Mouse (Mus musculus) forebrain, embryonic 13.5 days (tissue): ENCODE data around the gene Olfr1049. TPM values are rescaled to one million over a fixed set of nuclear protein-coding genes. Genes with fewer than 3 reads are reported as not detected.
"Not testable (repeated sequence)": the region's sequence is repeated elsewhere in the genome, so short reads cannot be mapped to it uniquely, and the experiment has no call there.

Experiments used
- ATAC-seq: fragments of 200-750 bp; cut with Nextera tagmentation; 2 replicates; pipeline ENCODE4 v1.8.0; 2017
- H3K27ac ChIP-seq: fragments of 300-500 bp; sonication (generic); 2 replicates; pipeline ENCODE4 v1.5.1; 2015; ENCODE audit warnings: inconsistent platforms, mild to moderate bottlenecking, moderate library complexity
- H3K27me3 ChIP-seq: fragments of 300-500 bp; sonication (generic); 2 replicates; pipeline ENCODE4 v1.6.1; 2015; ENCODE audit warnings: mild to moderate bottlenecking, inconsistent platforms
- H3K36me3 ChIP-seq: fragments of 300-500 bp; sonication (generic); 2 replicates; pipeline ENCODE4 v1.6.1; 2015; ENCODE audit warnings: mild to moderate bottlenecking, inconsistent platforms; ENCODE audit not compliant: poor library complexity, severe bottlenecking
- H3K4me1 ChIP-seq: fragments of 300-500 bp; sonication (generic); 2 replicates; pipeline ENCODE4 v1.6.1; 2015; ENCODE audit warnings: inconsistent platforms
- H3K4me2 ChIP-seq: fragments of 300-500 bp; sonication (generic); 2 replicates; pipeline ENCODE4 v1.6.1; 2015; ENCODE audit warnings: inconsistent platforms, mild to moderate bottlenecking, moderate library complexity
- H3K4me3 ChIP-seq: fragments of 300-500 bp; sonication (generic); 2 replicates; pipeline ENCODE4 v1.5.1; 2015; ENCODE audit warnings: mild to moderate bottlenecking, inconsistent platforms
- H3K9ac ChIP-seq: fragments of 300-500 bp; sonication (generic); 2 replicates; pipeline ENCODE4 v1.6.1; 2015; ENCODE audit warnings: mild to moderate bottlenecking, inconsistent platforms
- H3K9me3 ChIP-seq: fragments of 300-500 bp; sonication (generic); replicated peaks from 2 replicates; pipeline ENCODE4 v1.6.1; 2016; ENCODE audit warnings: inconsistent platforms
- WGBS: fragments of 180-500 bp; shearing (Covaris S2); methylation state at CpG from one replicate; pipeline ENCODE4 v1.1.7; 2015; 5-methylcytosine and 5-hydroxymethylcytosine counted together
- polyA plus RNA-seq: library from polyadenylated mRNA; unstranded; fragments of >200 nt; fragmentation: Nextera tagmentation; extraction: Ambion mirVana; gene quantifications from 2 replicates; pipeline ENCODE4 v1.2.1, GENCODE M21; 2015

Olfr1049 gene
- not detected in 2 replicates for polyA plus RNA-seq

- not testable (repeated sequence) for ATAC-seq, H3K9me3 ChIP-seq, H3K36me3 ChIP-seq, H3K27ac ChIP-seq, H3K9ac ChIP-seq, H3K4me3 ChIP-seq, H3K4me1 ChIP-seq, H3K4me2 ChIP-seq, H3K27me3 ChIP-seq
These were observed at the start of gene Olfr1049 for GRCm38 (mm10) chr2:86258228-86258627. Gene Olfr1049 (minus strand): TSS chr2:86258328.

GRCm38 (mm10) chr2:86292155-86292554, 34.0 kb upstream of the Olfr1049 start, which contains the start of gene Olfr1052:
Gene Olfr1052 (plus strand): TSS chr2:86292455.
- H3K27me3 ChIP-seq = no peaks in the 10 kb centered on the region
- H3K27ac ChIP-seq = no peak within 1 kb of the TSS
- H3K9ac ChIP-seq = no peak within 1 kb of the TSS
- no peak for ATAC-seq
- no peaks in the 10 kb centered on the region for H3K4me1 ChIP-seq
- no peaks in the 10 kb centered on the region for H3K9me3 ChIP-seq
- no peaks in the 10 kb centered on the region for H3K36me3 ChIP-seq
- no peak within 1 kb of the TSS for H3K4me3 ChIP-seq
- H3K4me2 ChIP-seq = no peak within 1 kb of the TSS

GRCm38 (mm10) chr2:86278988-86279387, 20.9 kb upstream of the Olfr1049 start, which contains the start of gene Olfr1051:
Gene Olfr1051 (minus strand): TSS chr2:86279088.
- not testable (repeated sequence) for H3K9ac ChIP-seq, H3K4me2 ChIP-seq, H3K4me3 ChIP-seq, ATAC-seq, H3K27ac ChIP-seq, H3K27me3 ChIP-seq, H3K9me3 ChIP-seq, H3K36me3 ChIP-seq, H3K4me1 ChIP-seq

GRCm38 (mm10) chr2:86240189-86240588, 17.9 kb downstream of the Olfr1049 start, which contains the start of gene Olfr1048:
Gene Olfr1048 (minus strand): TSS chr2:86240289.
- Histone ChIP-seq H3K4me2 (no peak within 1 kb of the TSS), H3K36me3 (no peaks in the 10 kb centered on the region), H3K27ac (no peak within 1 kb of the TSS), H3K4me3 (no peak within 1 kb of the TSS), H3K9ac (no peak within 1 kb of the TSS), H3K9me3 (no peaks in the 10 kb centered on the region), H3K27me3 (no peaks in the 10 kb centered on the region), H3K4me1 (no peaks in the 10 kb centered on the region)
- ATAC-seq = no peak

- Histone ChIP-seq H3K4me3 (no peak within 1 kb of the TSS), H3K9me3 (no peaks in the 10 kb centered on the region), H3K27ac (no peak within 1 kb of the TSS), H3K27me3 (no peaks in the 10 kb centered on the region), H3K9ac (no peak within 1 kb of the TSS), H3K4me2 (no peak within 1 kb of the TSS), H3K36me3 (no peaks in the 10 kb centered on the region), H3K4me1 (no peaks in the 10 kb centered on the region)
- WGBS = 87% methylated on average over 1 of the region's 1 CpGs
- ATAC-seq = no peak
These were observed 26.8 kb downstream of the Olfr1049 start, which contains the start of gene Olfr1047 for GRCm38 (mm10) chr2:86231301-86231700. Gene Olfr1047 (minus strand): TSS chr2:86231401.

GRCm38 (mm10) chr2:86219214-86219613, 38.9 kb downstream of the Olfr1049 start, which contains the start of gene Olfr1046:
Gene Olfr1046 (minus strand): TSS chr2:86219314.
- Histone ChIP-seq H3K27ac (no peak within 1 kb of the TSS), H3K9me3 (no peaks in the 10 kb centered on the region), H3K4me3 (no peak within 1 kb of the TSS), H3K27me3 (no peaks in the 10 kb centered on the region), H3K4me1 (no peaks in the 10 kb centered on the region), H3K36me3 (no peaks in the 10 kb centered on the region), H3K9ac (no peak within 1 kb of the TSS), H3K4me2 (no peak within 1 kb of the TSS)
- WGBS = 70% methylated on average over 2 of the region's 2 CpGs
- ATAC-seq = no peak

Other genes with a start within 250 kb of the Olfr1049 start
- gene Olfr1033, start 237.7 kb downstream of the Olfr1049 start, polyA plus RNA-seq = not detected in 2 replicates
- not detected in 2 replicates for gene Olfr1034, start 212.5 kb downstream of the Olfr1049 start, polyA plus RNA-seq
- gene Olfr1036, start 184.3 kb downstream of the Olfr1049 start, polyA plus RNA-seq = not detected in 2 replicates
- gene Olfr1037, start 170.9 kb downstream of the Olfr1049 start, polyA plus RNA-seq = not detected in 2 replicates
- gene Olfr1039, start 122.4 kb downstream of the Olfr1049 start, polyA plus RNA-seq = not detected in 2 replicates
- gene Olfr1040, start 111.6 kb downstream of the Olfr1049 start, polyA plus RNA-seq = not detected in 2 replicates
- not detected in 2 replicates for gene Olfr1042, start 96.5 kb downstream of the Olfr1049 start, polyA plus RNA-seq
- not detected in 2 replicates for gene Olfr1043, start 90.8 kb downstream of the Olfr1049 start, polyA plus RNA-seq
- gene Olfr1044, start 80.5 kb downstream of the Olfr1049 start, polyA plus RNA-seq = not detected in 2 replicates
- gene Olfr52, start 72.6 kb downstream of the Olfr1049 start, polyA plus RNA-seq = not detected in 2 replicates
- gene Olfr1045, start 55.3 kb downstream of the Olfr1049 start, polyA plus RNA-seq = not detected in 2 replicates
- not detected in 2 replicates for gene Olfr1046, start 39.0 kb downstream of the Olfr1049 start, polyA plus RNA-seq
- not detected in 2 replicates for gene Olfr1047, start 26.9 kb downstream of the Olfr1049 start, polyA plus RNA-seq
- not detected in 2 replicates for gene Olfr1048, start 18.0 kb downstream of the Olfr1049 start, polyA plus RNA-seq
- not detected in 2 replicates for gene Olfr1051, start 20.8 kb upstream of the Olfr1049 start, polyA plus RNA-seq
- gene Olfr1052, start 34.1 kb upstream of the Olfr1049 start, polyA plus RNA-seq = not detected in 2 replicates
- not detected in 2 replicates for gene Olfr1053, start 57.0 kb upstream of the Olfr1049 start, polyA plus RNA-seq
- not detected in 2 replicates for gene Olfr1054, start 77.1 kb upstream of the Olfr1049 start, polyA plus RNA-seq
- not detected in 2 replicates for gene Olfr1055, start 92.0 kb upstream of the Olfr1049 start, polyA plus RNA-seq
- not detected in 2 replicates for gene Olfr1056, start 104.1 kb upstream of the Olfr1049 start, polyA plus RNA-seq
- not detected in 2 replicates for gene Olfr1057, start 120.1 kb upstream of the Olfr1049 start, polyA plus RNA-seq
- not detected in 2 replicates for gene Olfr1058, start 130.2 kb upstream of the Olfr1049 start, polyA plus RNA-seq
- gene Olfr1061, start 155.7 kb upstream of the Olfr1049 start, polyA plus RNA-seq = not detected in 2 replicates
- not detected in 2 replicates for gene Olfr1062, start 168.4 kb upstream of the Olfr1049 start, polyA plus RNA-seq
- gene Olfr1065, start 192.3 kb upstream of the Olfr1049 start, polyA plus RNA-seq = not detected in 2 replicates
- gene Olfr1066, start 197.9 kb upstream of the Olfr1049 start, polyA plus RNA-seq = not detected in 2 replicates
- gene Olfr228, start 229.1 kb upstream of the Olfr1049 start, polyA plus RNA-seq = not detected in 2 replicates